8 mouse cellular contexts compared by ENCODE assay signal in the genomic region with DNA sequence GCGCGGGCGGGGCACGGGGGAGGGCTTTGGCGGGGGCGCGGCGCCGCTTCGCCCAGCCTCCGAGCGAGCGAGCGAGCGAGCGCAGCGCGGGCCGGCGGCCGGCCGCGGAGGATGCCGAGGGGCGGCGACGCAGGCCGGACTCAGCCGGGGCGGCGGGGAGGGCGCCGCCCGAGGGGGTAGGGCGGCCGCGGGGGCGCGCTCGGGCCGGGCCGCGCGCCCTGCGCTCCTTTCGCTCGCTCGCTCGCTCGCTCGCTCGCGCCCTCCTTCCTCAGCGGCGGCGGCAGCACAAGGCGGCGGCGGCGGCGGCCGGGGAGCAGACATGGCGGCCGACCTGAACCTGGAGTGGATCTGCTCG. TPM values are rescaled to one million over a fixed set of nuclear protein-coding genes. Genes with fewer than 3 reads are reported as not detected.
A peak's percentile ranks its signal among the peaks of the same experiment; 100 is the strongest.
DNase-seq lines count a peak whose midpoint lies in the region; ATAC-seq and TF ChIP-seq lines count a peak whose summit lies in the region.

A gene (plus strand): TSS at position 209 of the 355 bp plus-strand sequence.

- H3K4me1 ChIP-seq in intestine, postnatal 0 days (replicated peaks; ENCODE audit: control insufficient read depth, insufficient read depth, low read length), result no peaks in the 10 kb centered on the region
- H3K4me1 ChIP-seq in limb, embryonic 13.5 days, result peaks cover 17% of the 10 kb centered on the region
- H3K4me1 ChIP-seq in midbrain, embryonic 14.5 days (ENCODE audit: control insufficient read depth, insufficient read depth, low read length), result peaks cover 18% of the 10 kb centered on the region

- peak within 1 kb of the TSS; percentile 83 for H3K4me2 ChIP-seq in intestine, postnatal 0 days (replicated peaks; ENCODE audit: low read depth)
- H3K4me2 ChIP-seq in limb, embryonic 13.5 days (replicated peaks), result peak within 1 kb of the TSS; percentile 79
- peak within 1 kb of the TSS; percentile 81 for H3K4me2 ChIP-seq in midbrain, embryonic 14.5 days (ENCODE audit: low read length)

- WGBS in intestine, postnatal 0 days, result under 1% methylated on average over 52 of the region's 65 CpGs
- WGBS in limb, embryonic 13.5 days, result 1% methylated on average over 58 of the region's 65 CpGs
- WGBS in midbrain, embryonic 14.5 days, result under 1% methylated on average over 43 of the region's 65 CpGs

- peak within 1 kb of the TSS; percentile 97 for H3K4me3 ChIP-seq in intestine, postnatal 0 days (ENCODE audit: low read depth, low read length)
- H3K4me3 ChIP-seq in limb, embryonic 13.5 days, result peak within 1 kb of the TSS; percentile 95
- peak within 1 kb of the TSS; percentile 98 for H3K4me3 ChIP-seq in midbrain, embryonic 14.5 days (replicated peaks; ENCODE audit: low read depth, low read length)

- H3K27me3 ChIP-seq in intestine, postnatal 0 days (replicated peaks; ENCODE audit: control insufficient read depth, insufficient read depth, low read length), result no peaks in the 10 kb centered on the region
- no peaks in the 10 kb centered on the region for H3K27me3 ChIP-seq in limb, embryonic 13.5 days
- H3K27me3 ChIP-seq in midbrain, embryonic 14.5 days (ENCODE audit: control insufficient read depth, insufficient read depth, low read length), result no peaks in the 10 kb centered on the region

- DNase-seq in left cerebral cortex, adult 18-20 months (ENCODE audit: low spot score in 2 of 2), result peak; percentile 41 to 55
- DNase-seq in left cerebral cortex, adult 11 months (ENCODE audit: low spot score), result no peak
- peak; percentile 97 for DNase-seq in heart, adult 11 months
- DNase-seq in midbrain, embryonic 14.5 days, result peak; percentile 91
- peak; percentile 22 to 39 for DNase-seq in spleen, postnatal 36 days (ENCODE audit: low spot score in 2 of 2)

- peak within 1 kb of the TSS; percentile 97 for H3K9ac ChIP-seq in intestine, postnatal 0 days (ENCODE audit: low read depth, low read length)
- peak within 1 kb of the TSS; percentile 98 for H3K9ac ChIP-seq in limb, embryonic 13.5 days
- H3K9ac ChIP-seq in midbrain, embryonic 14.5 days (replicated peaks; ENCODE audit: low read length), result peak within 1 kb of the TSS; percentile 99

- TF ChIP-seq CTCF in intestine, postnatal 0 days (IDR thresholded peaks at IDR 0.05; ENCODE audit: low read depth), result peak; percentile 38

- H3K36me3 ChIP-seq in intestine, postnatal 0 days (ENCODE audit: control insufficient read depth, insufficient read depth), result peaks cover 5% of the 10 kb centered on the region
- peaks cover 11% of the 10 kb centered on the region for H3K36me3 ChIP-seq in limb, embryonic 13.5 days
- H3K36me3 ChIP-seq in midbrain, embryonic 14.5 days (ENCODE audit: control insufficient read depth, insufficient read depth, low read length), result peaks cover 4% of the 10 kb centered on the region

- peak; percentile 52 for ATAC-seq in common myeloid progenitor, adult 5-6 weeks (replicated peaks; ENCODE audit: low read depth, poor library complexity, severe bottlenecking)
- peak; percentile 89 for ATAC-seq in intestine, postnatal 0 days
- peak; percentile 88 for ATAC-seq in limb, embryonic 13.5 days (ENCODE audit: low FRiP score, low read depth)
- peak; percentile 87 for ATAC-seq in midbrain, embryonic 14.5 days (ENCODE audit: low FRiP score, low TSS enrichment)

- peak within 1 kb of the TSS; percentile 87 for H3K27ac ChIP-seq in intestine, postnatal 0 days (ENCODE audit: low read depth, low read length)
- H3K27ac ChIP-seq in limb, embryonic 13.5 days, result peak within 1 kb of the TSS; percentile 93
- H3K27ac ChIP-seq in midbrain, embryonic 14.5 days (replicated peaks; ENCODE audit: low read depth, low read length), result peak within 1 kb of the TSS; percentile 97

- no peaks in the 10 kb centered on the region for H3K9me3 ChIP-seq in intestine, postnatal 0 days (ENCODE audit: control insufficient read depth)
- H3K9me3 ChIP-seq in limb, embryonic 13.5 days, result no peaks in the 10 kb centered on the region
- H3K9me3 ChIP-seq in midbrain, embryonic 14.5 days (ENCODE audit: control insufficient read depth, low read length), result no peaks in the 10 kb centered on the region

RNA-seq across cellular contexts. Expression of the gene that starts here (rescaled TPM):
- 100 to 1,000 TPM; 110 to 111 TPM for total RNA-seq in left cerebral cortex, adult 18-20 months (2021)
- total RNA-seq in common myeloid progenitor, adult 5-6 weeks (2017), result 15.6 and 15.7 TPM in 2 replicates
- 17.9 and 18.0 TPM in 2 replicates for polyA plus RNA-seq in intestine, postnatal 0 days (2015; fragmentation: Nextera tagmentation; extraction: Ambion mirVana)
- polyA plus RNA-seq in limb, embryonic 13.5 days (2015; fragmentation: Nextera tagmentation; extraction: Ambion mirVana), result 45.3 and 46.7 TPM in 2 replicates
- polyA plus RNA-seq in midbrain, embryonic 14.5 days (2014; fragmentation: Nextera tagmentation; extraction: Ambion mirVana), result 45.1 and 50.7 TPM in 2 replicates
